Mouse (Mus musculus): ENCODE measurements at regions not wholly inside any gene's neighbourhood (a gene's known extent, or its start where the extent isn't known, plus 50 kb on each side); places are given as distances from the start of the nearest gene placed in this dataset.
A peak's percentile ranks its signal among the peaks of the same experiment; 100 is the strongest.
"Not testable (repeated sequence)": the region's sequence is repeated elsewhere in the genome, so short reads cannot be mapped to it uniquely, and the experiment has no call there.

DNA sequence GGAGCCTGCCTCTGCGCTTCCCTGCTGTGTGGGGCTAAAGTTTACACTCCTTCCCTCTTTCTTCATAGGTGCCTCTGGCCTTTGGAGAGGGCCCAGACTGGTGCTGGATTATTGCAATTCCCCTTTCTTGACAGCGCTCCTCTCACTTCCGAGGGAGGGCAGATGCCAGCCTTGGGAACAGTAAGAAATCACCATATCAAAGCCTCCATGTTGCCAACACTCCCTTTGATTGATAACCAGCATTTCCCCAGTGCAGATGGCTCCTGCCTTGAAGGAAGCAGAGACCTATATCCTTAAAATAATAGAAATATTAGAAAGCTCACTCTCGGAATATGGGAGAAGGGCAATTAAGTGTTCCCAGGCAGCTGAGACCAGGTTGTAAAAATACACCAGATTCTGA, 63.1 kb upstream of the Cep295 start:
- DNase-seq: no peak

DNA sequence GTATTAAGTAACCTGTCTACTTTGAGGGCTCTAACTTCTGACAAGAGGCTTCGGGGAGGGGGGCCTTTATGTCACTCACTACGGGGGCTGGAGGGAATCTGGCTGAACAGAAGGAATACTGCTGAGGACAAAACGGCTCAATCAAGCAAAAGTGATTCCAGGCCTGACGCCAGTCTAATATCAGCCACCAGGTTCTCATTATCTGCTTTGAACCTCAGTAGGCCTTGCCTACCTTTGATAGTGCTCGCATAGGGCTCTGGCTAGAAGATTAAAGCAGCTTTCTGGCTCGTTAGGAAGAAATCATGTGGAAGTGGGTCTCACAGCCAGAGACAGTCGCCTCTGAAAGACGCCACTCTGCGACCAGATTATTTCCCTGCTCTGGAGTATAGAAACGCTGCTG, 64.3 kb upstream of the Cep295 start:
- DNase-seq: no peak

DNA sequence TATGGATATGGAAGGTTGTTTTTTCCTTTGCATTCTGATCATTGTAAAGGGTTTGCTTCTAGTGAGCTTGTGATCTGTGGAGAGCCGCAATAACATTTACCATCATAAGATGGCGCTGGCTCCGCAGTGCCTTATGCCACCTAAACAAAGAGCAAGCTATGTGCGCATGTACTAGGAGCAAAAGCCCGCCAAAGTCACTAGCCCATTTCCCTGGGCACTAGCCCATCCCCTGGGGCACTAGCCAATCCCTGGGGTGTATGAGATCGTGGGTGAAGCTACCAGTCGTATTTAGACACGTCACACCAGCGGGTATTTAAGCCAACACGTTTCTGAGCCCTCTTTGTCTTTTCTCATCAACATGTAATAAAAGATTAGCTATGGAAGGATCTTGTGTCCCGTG, 59.0 kb upstream of the Smco4 start:
- DNase-seq: not testable (repeated sequence)

DNA sequence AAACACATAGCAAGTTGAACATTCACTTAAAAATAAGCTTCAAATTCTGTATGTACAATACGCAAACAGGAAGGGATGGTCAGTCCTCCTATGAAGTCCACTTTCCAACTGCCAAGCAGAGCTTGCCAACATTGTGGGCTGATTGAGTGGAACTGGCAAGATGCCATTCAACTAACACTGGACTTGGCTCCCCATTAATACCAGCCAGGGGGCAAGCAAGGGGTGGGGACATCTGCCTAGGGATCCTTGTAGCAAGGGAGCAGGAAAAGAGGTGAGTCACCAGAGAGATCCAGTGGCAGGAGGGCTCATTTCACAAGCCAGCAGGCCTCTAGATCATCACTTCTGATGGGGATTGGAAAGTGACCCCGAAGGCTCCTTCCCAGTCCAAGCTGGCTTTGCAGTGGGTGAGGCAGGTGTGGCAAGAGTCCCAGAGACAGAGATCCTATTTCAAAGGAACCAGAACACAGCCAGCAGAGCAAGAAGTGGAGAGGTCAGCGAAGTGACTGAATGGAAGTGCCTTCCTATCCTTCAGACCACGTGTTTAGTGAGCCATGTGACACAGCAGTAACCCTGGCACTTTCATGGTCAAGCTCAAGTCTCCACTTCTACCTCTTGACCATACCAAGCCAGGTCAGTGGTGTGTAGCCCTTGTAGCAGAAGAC, 53.8 kb upstream of the Smco4 start:
- DNase-seq: peak; percentile 16

DNA sequence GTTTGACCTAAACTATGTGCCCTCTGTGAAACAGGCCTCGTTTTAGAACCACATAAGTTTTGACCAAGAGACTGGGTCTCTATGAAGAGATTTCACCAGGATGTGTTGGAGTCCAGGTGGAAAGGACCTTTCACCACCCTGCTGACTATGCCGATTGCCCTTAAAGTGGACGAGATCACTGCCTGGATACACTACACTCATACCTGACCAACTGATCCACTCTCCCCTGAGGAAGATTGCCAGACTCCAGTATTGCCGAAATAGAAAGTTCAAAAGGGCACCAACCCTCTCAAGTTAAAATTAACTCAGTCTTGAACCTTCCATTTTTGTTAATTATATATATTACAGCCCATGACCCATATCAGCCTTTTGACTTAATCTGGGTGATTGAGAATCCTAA, 51.1 kb upstream of the Smco4 start:
- no peak for DNase-seq

Measured in heart, postnatal 4 days (tissue).